Mouse (Mus musculus) limb, embryonic 13.5 days (tissue): Measurements from ENCODE around the gene Nsun2. TPM values are rescaled to one million over a fixed set of nuclear protein-coding genes. Genes with fewer than 3 reads are reported as not detected.
"Not testable (repeated sequence)": the region's sequence is repeated elsewhere in the genome, so short reads cannot be mapped to it uniquely, and the experiment has no call there.

ENCODE experiments used
- ATAC-seq: fragments of 200-750 bp; cut with Nextera tagmentation; 2 replicates; pipeline ENCODE4 v1.8.0; 2017; ENCODE audit warnings: low read depth, moderate number of reproducible peaks, moderate TSS enrichment; ENCODE audit not compliant: low FRiP score
- H3K27ac ChIP-seq: fragments of 300-500 bp; sonication (generic); 2 replicates; pipeline ENCODE4 v1.5.1; 2015; ENCODE audit warnings: inconsistent platforms, mild to moderate bottlenecking, moderate library complexity
- H3K27me3 ChIP-seq: fragments of 300-500 bp; sonication (generic); 2 replicates; pipeline ENCODE4 v1.6.1; 2015; ENCODE audit warnings: mild to moderate bottlenecking, inconsistent platforms
- H3K36me3 ChIP-seq: fragments of 300-500 bp; sonication (generic); 2 replicates; pipeline ENCODE4 v1.6.1; 2015; ENCODE audit warnings: inconsistent platforms, mild to moderate bottlenecking, moderate library complexity
- H3K4me1 ChIP-seq: fragments of 300-500 bp; sonication (generic); 2 replicates; pipeline ENCODE4 v1.6.1; 2015; ENCODE audit warnings: inconsistent platforms
- H3K4me2 ChIP-seq: fragments of 300-500 bp; sonication (generic); replicated peaks from 2 replicates; pipeline ENCODE4 v1.6.1; 2015; ENCODE audit warnings: inconsistent platforms, mild to moderate bottlenecking, moderate library complexity
- H3K4me3 ChIP-seq: fragments of 300-500 bp; sonication (generic); 2 replicates; pipeline ENCODE4 v1.5.1; 2015; ENCODE audit warnings: moderate library complexity, mild to moderate bottlenecking, inconsistent platforms
- H3K9ac ChIP-seq: fragments of 300-500 bp; sonication (generic); 2 replicates; pipeline ENCODE4 v1.6.1; 2015; ENCODE audit warnings: mild to moderate bottlenecking, inconsistent platforms
- H3K9me3 ChIP-seq: fragments of 300-500 bp; sonication (generic); 2 replicates; pipeline ENCODE4 v1.6.1; 2016; ENCODE audit warnings: inconsistent platforms
- WGBS: fragments of 180-500 bp; shearing (Covaris S2); methylation state at CpG from one replicate; pipeline ENCODE4 v1.1.7; 2015; 5-methylcytosine and 5-hydroxymethylcytosine counted together
- polyA plus RNA-seq: library from polyadenylated mRNA; unstranded; fragments of >200 nt; fragmentation: Nextera tagmentation; extraction: Ambion mirVana; gene quantifications from 2 replicates; pipeline ENCODE4 v1.2.1, GENCODE M21; 2015

Nsun2 gene
- polyA plus RNA-seq, 1 experiment from 2014 or later, result 125 TPM

- Histone ChIP-seq H3K4me1 (no peaks in the 10 kb centered on the region), H3K27ac (no peak overlapping the region), H3K27me3 (no peaks in the 10 kb centered on the region), H3K9me3 (no peaks in the 10 kb centered on the region), H3K9ac (no peak overlapping the region), H3K4me2 (no peak overlapping the region), H3K4me3 (no peak overlapping the region), H3K36me3 (no peaks in the 10 kb centered on the region)
- WGBS, result 60% methylated on average over 6 of the region's 6 CpGs
- ATAC-seq, result no peak
Measured at GRCm38 (mm10) chr13:69585828-69586227, 52.3 kb downstream of the Nsun2 start.

GRCm38 (mm10) chr13:69586337-69586736 lies 52.8 kb downstream of the Nsun2 start:
- 63% methylated on average over 10 of the region's 10 CpGs for WGBS
- no peaks in the 10 kb centered on the region for H3K36me3 ChIP-seq
- no peak overlapping the region for H3K4me3 ChIP-seq
- H3K27ac ChIP-seq, result no peak overlapping the region
- H3K4me2 ChIP-seq, result no peak overlapping the region
- no peak for ATAC-seq
- no peaks in the 10 kb centered on the region for H3K4me1 ChIP-seq
- H3K9ac ChIP-seq, result no peak overlapping the region
- no peaks in the 10 kb centered on the region for H3K27me3 ChIP-seq
- no peaks in the 10 kb centered on the region for H3K9me3 ChIP-seq

- Histone ChIP-seq H3K9ac (no peak overlapping the region), H3K4me2 (no peak overlapping the region), H3K36me3 (0 out of 2 replicates have a peak, but pooled peaks cover 3% of the 10 kb centered on the region), H3K4me3 (no peak overlapping the region), H3K27me3 (no peaks in the 10 kb centered on the region), H3K9me3 (no peaks in the 10 kb centered on the region), H3K4me1 (no peaks in the 10 kb centered on the region), H3K27ac (no peak overlapping the region)
- 59% methylated on average over 3 of the region's 3 CpGs for WGBS
- ATAC-seq, result no peak
Measured at GRCm38 (mm10) chr13:69587849-69588248, 54.3 kb downstream of the Nsun2 start.

- Histone ChIP-seq H3K27ac (no peak overlapping the region), H3K36me3 (0 out of 2 replicates have a peak, but pooled peaks cover 3% of the 10 kb centered on the region), H3K4me3 (no peak overlapping the region), H3K27me3 (no peaks in the 10 kb centered on the region), H3K4me2 (no peak overlapping the region), H3K9me3 (no peaks in the 10 kb centered on the region), H3K4me1 (no peaks in the 10 kb centered on the region), H3K9ac (no peak overlapping the region)
- no peak for ATAC-seq
- WGBS, result 70% methylated on average over 6 of the region's 6 CpGs
Measured at GRCm38 (mm10) chr13:69588263-69588662, 54.7 kb downstream of the Nsun2 start.

- 93% methylated on average over 5 of the region's 5 CpGs for WGBS
- Histone ChIP-seq H3K4me1 (no peaks in the 10 kb centered on the region), H3K36me3 (0 out of 2 replicates have a peak, but pooled peaks cover 3% of the 10 kb centered on the region), H3K27ac (no peak overlapping the region), H3K9me3 (no peaks in the 10 kb centered on the region), H3K4me2 (no peak overlapping the region), H3K9ac (no peak overlapping the region), H3K27me3 (no peaks in the 10 kb centered on the region), H3K4me3 (no peak overlapping the region)
- no peak for ATAC-seq
Measured at GRCm38 (mm10) chr13:69591338-69591737, 57.8 kb downstream of the Nsun2 start.

DNA sequence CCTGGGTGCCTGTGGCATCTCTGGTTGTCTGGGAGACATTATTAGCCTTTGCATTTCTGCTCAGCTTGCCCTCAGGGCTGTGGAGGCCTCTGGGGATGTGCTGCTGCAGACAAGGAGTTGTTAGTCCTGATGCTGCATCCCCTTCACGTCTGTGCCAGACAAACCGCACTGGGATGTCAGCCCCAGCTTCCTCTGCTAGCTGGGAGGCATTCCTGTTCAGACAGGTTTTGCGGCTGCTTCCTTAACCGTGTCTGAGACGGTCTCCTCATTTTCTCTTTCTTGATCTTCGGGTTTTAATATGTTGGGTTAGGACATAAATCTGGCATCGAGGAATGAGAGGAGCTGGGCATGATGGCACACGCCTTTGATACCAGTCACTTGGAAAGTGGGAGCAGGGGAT lies 58.7 kb downstream of the Nsun2 start:
- Histone ChIP-seq H3K36me3 (0 out of 2 replicates have a peak, but pooled peaks cover 3% of the 10 kb centered on the region), H3K27me3 (no peaks in the 10 kb centered on the region), H3K4me1 (no peaks in the 10 kb centered on the region), H3K9ac (no peak overlapping the region), H3K9me3 (no peaks in the 10 kb centered on the region), H3K27ac (no peak overlapping the region), H3K4me2 (no peak overlapping the region), H3K4me3 (no peak overlapping the region)
- 73% methylated on average over 8 of the region's 8 CpGs for WGBS
- no peak for ATAC-seq

DNA sequence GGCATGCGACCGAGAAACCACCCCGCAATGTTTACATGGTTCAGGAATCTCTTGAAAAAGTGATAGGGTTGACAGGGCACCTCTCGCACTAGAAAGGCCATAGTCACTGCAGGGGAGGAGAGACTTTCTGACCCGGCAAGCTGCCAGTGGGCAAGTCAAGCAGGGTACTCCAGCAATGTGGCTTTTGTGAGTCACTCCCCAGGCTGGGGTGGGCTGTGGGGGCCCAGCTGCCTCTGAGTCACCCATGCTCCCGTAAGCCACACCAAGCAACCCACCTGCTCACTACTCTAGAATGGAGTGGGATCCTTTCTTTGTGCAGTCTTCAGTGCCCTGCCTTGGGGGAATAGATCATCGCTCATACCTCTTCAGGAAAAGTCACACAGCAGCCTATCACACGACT lies 59.9 kb downstream of the Nsun2 start:
- no peak overlapping the region for H3K27ac ChIP-seq
- H3K4me3 ChIP-seq, result no peak overlapping the region
- ATAC-seq, result no peak
- no peak overlapping the region for H3K4me2 ChIP-seq
- no peaks in the 10 kb centered on the region for H3K9me3 ChIP-seq
- H3K9ac ChIP-seq, result no peak overlapping the region
- no peaks in the 10 kb centered on the region for H3K4me1 ChIP-seq
- 0 out of 2 replicates have a peak, but pooled peaks cover 3% of the 10 kb centered on the region for H3K36me3 ChIP-seq
- no peaks in the 10 kb centered on the region for H3K27me3 ChIP-seq
- WGBS, result 85% methylated on average over 8 of the region's 8 CpGs

DNA sequence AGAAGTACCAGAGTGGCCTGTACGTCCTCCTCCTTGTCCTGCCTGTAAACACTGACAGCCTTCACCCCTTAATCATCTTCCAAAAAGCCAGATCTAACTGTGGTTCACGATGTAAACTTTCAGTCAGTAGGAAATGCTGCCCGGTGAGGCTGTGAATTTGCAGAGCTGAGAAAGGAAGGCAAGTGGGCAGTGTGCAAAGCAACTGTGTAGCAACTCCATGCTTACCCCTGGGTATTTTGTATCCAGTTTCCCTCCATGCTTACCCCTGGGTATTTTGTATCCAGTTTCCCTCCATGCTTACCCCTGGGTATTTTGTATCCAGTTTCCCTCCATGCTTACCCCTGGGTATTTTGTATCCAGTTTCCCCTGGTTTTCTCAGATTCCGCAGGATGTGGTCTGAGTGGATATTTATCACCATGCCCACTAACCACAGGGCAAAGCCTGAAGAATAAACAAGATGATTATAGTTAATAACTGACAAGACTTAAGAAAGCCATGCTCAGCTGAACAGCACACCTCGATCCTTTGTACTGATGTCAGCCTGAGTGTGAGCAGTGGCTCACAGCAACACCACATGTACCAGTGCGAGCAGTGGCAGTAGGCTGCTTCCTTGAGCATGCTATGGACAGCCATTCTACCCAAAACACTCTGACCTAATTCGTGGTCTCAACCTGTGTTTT lies 61.2 kb downstream of the Nsun2 start:
- Histone ChIP-seq H3K4me1 (no peaks in the 10 kb centered on the region), H3K4me3 (no peak overlapping the region), H3K9me3 (no peaks in the 10 kb centered on the region), H3K9ac (no peak overlapping the region), H3K4me2 (no peak overlapping the region), H3K36me3 (0 out of 2 replicates have a peak, but pooled peaks cover 3% of the 10 kb centered on the region), H3K27ac (no peak overlapping the region), H3K27me3 (no peaks in the 10 kb centered on the region)
- WGBS, result 77% methylated on average over 7 of the region's 7 CpGs
- no peak for ATAC-seq

DNA sequence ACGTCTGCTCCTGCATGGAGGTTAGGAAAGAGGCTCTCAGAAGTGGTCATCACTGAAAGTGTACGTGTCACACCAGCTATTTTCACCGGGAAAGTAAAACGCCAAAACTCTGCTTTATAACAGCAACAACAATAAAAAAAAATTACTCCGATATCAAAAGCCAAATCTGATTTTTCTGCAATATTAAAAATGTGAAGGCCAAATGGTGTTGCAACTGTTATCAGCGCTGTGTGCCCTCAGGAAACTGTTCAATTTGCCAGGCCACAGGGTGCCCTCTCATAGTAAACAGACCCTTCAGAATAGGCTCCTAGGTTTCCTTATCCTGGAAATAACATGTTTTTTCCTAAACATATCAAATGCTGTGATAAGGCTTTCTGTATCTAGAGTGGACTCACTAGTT lies 62.4 kb downstream of the Nsun2 start:
- no peak for ATAC-seq
- Histone ChIP-seq H3K4me2 (no peak overlapping the region), H3K36me3 (0 out of 2 replicates have a peak, but pooled peaks cover 3% of the 10 kb centered on the region), H3K4me1 (no peaks in the 10 kb centered on the region), H3K27ac (no peak overlapping the region), H3K27me3 (no peaks in the 10 kb centered on the region), H3K9me3 (no peaks in the 10 kb centered on the region), H3K4me3 (no peak overlapping the region), H3K9ac (no peak overlapping the region)
- WGBS, result 89% methylated on average over 6 of the region's 6 CpGs

- H3K36me3 ChIP-seq, result 0 out of 2 replicates have a peak, but pooled peaks cover 3% of the 10 kb centered on the region
- no peak for ATAC-seq
- H3K4me1 ChIP-seq, result no peaks in the 10 kb centered on the region
- no peaks in the 10 kb centered on the region for H3K9me3 ChIP-seq
- H3K4me2 ChIP-seq, result no peak overlapping the region
- no peak overlapping the region for H3K9ac ChIP-seq
- H3K27ac ChIP-seq, result no peak overlapping the region
- H3K4me3 ChIP-seq, result no peak overlapping the region
- 87% methylated on average over 2 of the region's 2 CpGs for WGBS
- no peaks in the 10 kb centered on the region for H3K27me3 ChIP-seq
Measured at GRCm38 (mm10) chr13:69596515-69596914, 63.0 kb downstream of the Nsun2 start.

DNA sequence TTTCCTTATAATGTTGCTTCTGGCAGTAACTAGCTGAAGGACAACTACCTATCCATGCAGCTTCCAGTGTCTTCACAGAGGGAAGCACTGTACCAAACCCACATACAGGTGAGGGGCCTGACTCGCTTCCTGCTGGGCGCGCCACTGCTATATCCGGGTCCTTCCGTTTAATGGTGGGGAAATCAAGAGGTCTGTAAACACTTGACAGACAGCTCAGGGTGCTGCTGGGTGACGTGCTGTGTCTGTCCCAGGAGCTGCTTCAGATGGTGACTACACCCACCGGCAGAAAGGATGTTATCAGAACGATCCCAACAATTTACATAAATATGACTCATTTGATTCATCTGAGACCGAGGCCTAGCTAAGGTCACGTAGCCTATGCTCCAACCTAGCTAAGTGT lies 65.3 kb downstream of the Nsun2 start:
- H3K27ac ChIP-seq, result no peak overlapping the region
- no peak overlapping the region for H3K4me2 ChIP-seq
- H3K36me3 ChIP-seq, result no peaks in the 10 kb centered on the region
- H3K9me3 ChIP-seq, result no peaks in the 10 kb centered on the region
- no peaks in the 10 kb centered on the region for H3K27me3 ChIP-seq
- no peaks in the 10 kb centered on the region for H3K4me1 ChIP-seq
- no peak overlapping the region for H3K9ac ChIP-seq
- H3K4me3 ChIP-seq, result no peak overlapping the region
- no peak for ATAC-seq
- 88% methylated on average over 10 of the region's 10 CpGs for WGBS

- H3K27me3 ChIP-seq, H3K9ac ChIP-seq, H3K4me1 ChIP-seq, ATAC-seq, H3K4me3 ChIP-seq, H3K27ac ChIP-seq, H3K4me2 ChIP-seq, H3K9me3 ChIP-seq, H3K36me3 ChIP-seq: not testable (repeated sequence)
- WGBS, result 91% methylated on average over 5 of the region's 5 CpGs
Measured at GRCm38 (mm10) chr13:69600863-69601262, 67.3 kb downstream of the Nsun2 start.

DNA sequence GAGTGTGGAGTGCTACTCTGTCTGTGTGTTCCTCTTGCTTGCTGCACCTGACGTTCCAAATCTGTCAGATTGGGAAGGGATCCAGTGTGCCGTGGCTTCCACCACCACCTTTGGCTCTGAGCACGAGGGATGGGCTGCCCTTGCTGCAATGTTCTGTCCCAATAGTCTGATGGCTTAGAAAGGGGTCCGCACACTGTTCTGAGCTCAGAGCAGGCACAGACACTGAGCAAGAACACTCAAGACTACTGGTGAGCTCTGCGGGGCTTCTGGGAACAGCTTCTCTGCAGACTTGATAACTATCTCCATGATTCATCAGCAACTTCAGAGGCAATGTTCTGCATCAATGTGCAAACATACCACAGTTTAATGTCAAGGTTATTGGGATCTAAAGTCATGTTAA lies 67.8 kb downstream of the Nsun2 start:
- Histone ChIP-seq H3K9me3 (no peaks in the 10 kb centered on the region), H3K4me2 (no peak overlapping the region), H3K9ac (no peak overlapping the region), H3K27ac (no peak overlapping the region), H3K4me1 (no peaks in the 10 kb centered on the region), H3K27me3 (no peaks in the 10 kb centered on the region), H3K36me3 (no peaks in the 10 kb centered on the region), H3K4me3 (no peak overlapping the region)
- 87% methylated on average over 5 of the region's 5 CpGs for WGBS
- ATAC-seq, result no peak
